Mouse (Mus musculus) embryonic facial prominence, embryonic 11.5 days (tissue): ENCODE measurements at regions not wholly inside any gene's neighbourhood (a gene's known extent, or its start where the extent isn't known, plus 50 kb on each side); places are given as distances from the start of the nearest gene placed in this dataset.

ENCODE experiments used
- ATAC-seq: fragments of 200-750 bp; cut with Nextera tagmentation; replicated peaks from 2 replicates; pipeline ENCODE4 v1.8.0; 2017; ENCODE audit warnings: low read depth; ENCODE audit not compliant: insufficient number of reproducible peaks, low FRiP score, low TSS enrichment
- DNase-seq: peaks from one replicate; pipeline ENCODE4 v3.0.0-alpha.2; 2015; ENCODE audit warnings: low spot score
- H3K27ac ChIP-seq: fragments of 300-500 bp; sonication (generic); replicated peaks from 2 replicates; pipeline ENCODE4 v1.5.1; 2014; ENCODE audit warnings: mild to moderate bottlenecking, low read depth, low read length, control low read depth
- H3K27me3 ChIP-seq: fragments of 300-500 bp; sonication (generic); 2 replicates; pipeline ENCODE4 v1.6.1; 2014; ENCODE audit warnings: mild to moderate bottlenecking, low read length, moderate library complexity, mixed read lengths; ENCODE audit not compliant: control insufficient read depth, insufficient read depth
- H3K36me3 ChIP-seq: fragments of 300-500 bp; sonication (generic); replicated peaks from 2 replicates; pipeline ENCODE4 v1.6.1; 2014; ENCODE audit warnings: low read depth, mild to moderate bottlenecking, low read length, moderate library complexity, mixed read lengths; ENCODE audit not compliant: control insufficient read depth, insufficient read depth
- H3K4me1 ChIP-seq: fragments of 300-500 bp; sonication (generic); 2 replicates; pipeline ENCODE4 v1.6.1; 2014; ENCODE audit warnings: low read length, mixed read lengths; ENCODE audit not compliant: control insufficient read depth, insufficient read depth
- H3K4me2 ChIP-seq: fragments of 300-500 bp; sonication (generic); 2 replicates; pipeline ENCODE4 v1.6.1; 2014; ENCODE audit warnings: low read depth, mild to moderate bottlenecking, control low read depth, low read length, moderate library complexity
- H3K4me3 ChIP-seq: fragments of 300-500 bp; sonication (generic); 2 replicates; pipeline ENCODE4 v1.5.1; 2014; ENCODE audit warnings: low read depth, low read length, control low read depth
- H3K9ac ChIP-seq: fragments of 300-500 bp; sonication (generic); replicated peaks from 2 replicates; pipeline ENCODE4 v1.6.1; 2014; ENCODE audit warnings: mild to moderate bottlenecking, control low read depth, low read length
- H3K9me3 ChIP-seq: fragments of 300-500 bp; sonication (generic); replicated peaks from 2 replicates; pipeline ENCODE4 v1.6.1; 2016; ENCODE audit warnings: mild to moderate bottlenecking, low read length, inconsistent platforms, mixed read lengths; ENCODE audit not compliant: control insufficient read depth
- WGBS: fragments of 180-500 bp; shearing (Covaris S2); extraction: QIAGEN DNeasy Blood & Tissue Kit; methylation state at CpG from one replicate; pipeline ENCODE4 v1.1.7; 2014; 5-methylcytosine and 5-hydroxymethylcytosine counted together

DNA sequence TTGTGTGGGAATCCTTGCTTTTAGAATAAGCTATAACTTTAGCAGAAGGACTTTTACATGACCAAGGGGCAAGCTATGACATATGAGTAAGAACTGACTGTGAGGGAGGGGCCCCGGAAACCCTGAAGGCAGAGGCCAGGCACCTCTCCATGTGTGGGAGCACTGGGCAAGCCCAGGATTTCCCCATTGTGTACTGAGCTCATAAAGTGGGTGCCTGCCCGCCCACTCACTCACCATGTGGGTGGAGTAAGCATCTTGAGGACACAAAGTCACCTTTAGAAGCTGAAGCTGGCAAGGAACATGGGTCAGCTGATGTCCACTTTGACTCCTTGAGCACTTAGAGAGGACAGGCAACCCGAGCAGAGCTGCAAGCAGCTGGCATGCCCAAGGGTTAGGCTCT lies 323.3 kb downstream of the Bcl11a start:
- Histone ChIP-seq H3K27me3 (no peaks in the 10 kb centered on the region), H3K4me1 (no peaks in the 10 kb centered on the region), H3K4me2 (no peak overlapping the region), H3K9ac (no peak overlapping the region), H3K9me3 (no peaks in the 10 kb centered on the region), H3K36me3 (no peaks in the 10 kb centered on the region), H3K4me3 (no peak overlapping the region), H3K27ac (no peak overlapping the region)
- no peak for DNase-seq
- ATAC-seq = no peak
- WGBS = 79% methylated on average over 3 of the region's 3 CpGs

DNA sequence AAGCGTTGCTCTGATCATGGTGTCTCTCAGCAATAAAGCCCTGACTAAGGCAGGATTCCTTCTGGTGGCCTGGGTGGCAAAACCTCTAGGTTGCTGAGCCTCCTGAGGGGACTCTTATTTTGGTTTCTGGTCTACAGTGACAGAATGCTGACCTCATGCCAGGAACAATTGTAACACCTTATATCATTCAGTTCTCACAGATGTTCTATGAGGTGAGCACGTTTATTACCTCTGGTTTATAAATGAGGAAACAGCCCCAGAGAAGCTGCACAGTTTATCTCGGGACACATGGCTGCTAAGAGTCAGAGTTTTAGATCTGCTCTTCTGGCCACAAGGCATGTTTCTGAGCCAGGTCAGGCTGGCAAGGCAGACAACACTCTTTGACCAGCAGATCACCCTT lies 324.3 kb downstream of the Bcl11a start:
- Histone ChIP-seq H3K27me3 (no peaks in the 10 kb centered on the region), H3K27ac (no peak overlapping the region), H3K4me2 (no peak overlapping the region), H3K9me3 (no peaks in the 10 kb centered on the region), H3K9ac (no peak overlapping the region), H3K36me3 (no peaks in the 10 kb centered on the region), H3K4me1 (no peaks in the 10 kb centered on the region), H3K4me3 (no peak overlapping the region)
- 60% methylated on average over 3 of the region's 3 CpGs for WGBS
- ATAC-seq (no peak), DNase-seq (no peak)

DNA sequence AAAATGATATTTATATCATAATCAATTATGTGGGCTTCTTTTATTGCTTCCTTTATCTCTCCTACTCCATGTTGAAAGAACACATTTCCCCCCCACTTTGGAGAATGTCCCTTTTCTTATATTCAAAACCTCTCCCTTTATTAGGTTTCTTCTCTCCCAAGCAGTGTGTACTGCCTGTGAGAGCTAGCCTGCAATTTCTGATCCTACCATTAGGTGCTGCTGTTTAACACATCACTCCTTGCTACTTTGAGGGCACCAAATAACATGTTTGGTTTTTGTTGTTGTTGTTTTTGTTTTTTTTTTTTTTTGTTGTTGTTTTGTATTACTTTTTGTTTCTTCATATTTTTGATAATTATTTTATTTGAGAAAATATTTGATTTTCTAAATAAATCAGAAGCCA lies 336.9 kb downstream of the Bcl11a start:
- Histone ChIP-seq H3K27me3 (no peaks in the 10 kb centered on the region), H3K36me3 (no peaks in the 10 kb centered on the region), H3K4me1 (no peaks in the 10 kb centered on the region), H3K4me3 (no peak overlapping the region), H3K9me3 (no peaks in the 10 kb centered on the region), H3K9ac (no peak overlapping the region), H3K4me2 (no peak overlapping the region), H3K27ac (no peak overlapping the region)
- DNase-seq (peak; percentile 73), ATAC-seq (no peak)

DNA sequence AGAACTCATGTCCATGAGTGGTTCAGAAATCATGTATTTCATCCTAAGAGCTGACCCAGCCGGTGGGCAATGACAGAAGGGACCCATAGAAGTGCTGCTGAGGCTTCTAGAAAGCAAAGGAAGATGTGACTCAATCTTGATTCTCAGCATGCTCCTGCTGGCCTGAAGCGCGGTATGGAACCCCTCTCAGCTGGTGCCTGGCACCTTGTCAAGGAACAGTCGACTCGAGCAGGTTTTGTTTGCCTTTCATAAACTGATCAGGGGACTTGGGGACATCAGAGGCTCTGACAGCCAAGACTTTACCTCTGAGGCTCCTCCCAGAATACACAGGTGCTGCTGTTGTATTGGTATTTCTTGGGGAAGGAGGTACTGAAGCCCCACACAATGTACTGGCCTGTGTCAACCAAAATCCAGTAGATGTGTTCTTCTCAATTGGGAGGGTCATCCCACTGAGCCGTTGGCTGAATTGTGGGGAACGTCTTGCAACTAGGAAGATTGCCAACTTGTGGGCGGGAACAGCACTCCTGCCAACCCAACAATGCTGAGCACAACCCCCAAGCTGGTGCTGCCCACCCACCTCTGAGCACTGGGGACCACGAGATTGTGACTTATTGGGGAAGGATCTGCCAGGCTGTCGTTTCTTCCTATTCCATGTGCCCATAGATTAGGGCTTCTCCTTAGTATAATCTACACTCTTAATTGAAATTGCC lies 344.4 kb downstream of the Bcl11a start:
- H3K9me3 ChIP-seq = no peaks in the 10 kb centered on the region
- no peaks in the 10 kb centered on the region for H3K36me3 ChIP-seq
- H3K27me3 ChIP-seq = no peaks in the 10 kb centered on the region
- 93% methylated on average over 10 of the region's 10 CpGs for WGBS
- no peaks in the 10 kb centered on the region for H3K4me1 ChIP-seq
- ATAC-seq = no peak
- H3K4me3 ChIP-seq = no peak overlapping the region
- H3K9ac ChIP-seq = no peak overlapping the region
- no peak overlapping the region for H3K4me2 ChIP-seq
- DNase-seq = no peak
- no peak overlapping the region for H3K27ac ChIP-seq

DNA sequence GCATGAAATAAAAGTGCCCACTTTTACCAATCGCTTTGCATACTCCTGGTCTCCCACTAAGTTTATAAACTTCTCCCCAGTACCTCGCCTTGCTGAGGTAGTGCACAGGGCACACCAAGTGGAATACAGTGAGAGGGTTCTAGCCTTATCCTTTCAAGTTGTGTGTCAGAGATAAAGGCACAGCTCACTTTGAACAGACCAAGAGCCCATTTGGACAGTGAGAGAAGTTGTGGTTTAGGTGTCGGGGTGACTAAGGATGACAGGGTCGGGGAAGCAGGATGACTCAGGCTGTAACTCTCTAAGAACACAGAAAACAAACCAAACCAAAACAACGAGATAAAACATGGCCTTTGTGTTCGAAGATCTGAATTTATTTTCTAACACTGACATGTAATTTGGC lies 345.4 kb downstream of the Bcl11a start:
- no peak for DNase-seq
- Histone ChIP-seq H3K36me3 (no peaks in the 10 kb centered on the region), H3K27ac (no peak overlapping the region), H3K4me2 (no peak overlapping the region), H3K9ac (no peak overlapping the region), H3K9me3 (no peaks in the 10 kb centered on the region), H3K27me3 (no peaks in the 10 kb centered on the region), H3K4me1 (no peaks in the 10 kb centered on the region), H3K4me3 (no peak overlapping the region)
- 93% methylated on average over 6 of the region's 6 CpGs for WGBS
- ATAC-seq = no peak

DNA sequence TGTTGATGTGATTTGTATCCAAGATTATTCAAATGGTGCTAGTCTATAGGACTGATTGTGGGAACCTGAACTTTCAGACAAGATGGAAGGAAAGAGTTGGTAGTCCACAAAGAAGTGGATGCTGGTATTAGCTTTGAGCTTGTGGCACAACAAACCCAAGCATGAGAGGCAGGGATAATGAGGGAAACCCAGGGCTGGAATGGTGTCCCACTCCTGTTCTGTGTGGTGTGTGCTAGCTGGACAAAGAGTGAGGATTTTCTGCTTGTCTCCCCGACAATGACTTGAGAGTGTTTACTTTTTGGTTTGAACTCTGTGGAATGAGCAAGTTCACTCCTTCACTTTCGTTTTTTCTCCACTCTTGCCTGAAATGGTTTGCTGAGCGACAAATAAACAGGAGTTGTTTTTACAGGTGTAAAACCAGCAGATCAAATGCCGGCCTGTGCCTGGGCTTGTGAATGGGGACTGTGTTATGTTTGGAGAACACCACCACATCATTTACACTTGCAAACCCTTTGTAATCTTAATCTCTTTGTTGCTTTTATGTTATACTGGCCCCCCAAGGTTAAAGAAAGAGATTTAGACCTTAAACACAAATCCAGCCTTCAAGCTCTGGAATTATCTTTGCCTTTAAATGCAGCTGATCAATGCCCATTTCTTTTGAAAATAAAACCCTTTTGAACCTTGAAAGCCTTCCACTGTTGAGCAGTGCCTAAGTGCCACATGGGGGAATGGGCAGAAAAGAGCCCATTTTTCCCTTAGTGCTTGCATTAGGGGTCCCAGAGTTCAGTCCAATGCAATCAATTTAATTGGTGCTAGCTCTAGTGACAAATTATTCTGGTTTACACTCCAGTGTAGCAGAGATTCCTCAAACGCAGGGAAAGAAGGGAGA lies 349.4 kb downstream of the Bcl11a start:
- no peak overlapping the region for H3K4me2 ChIP-seq
- H3K9me3 ChIP-seq = no peaks in the 10 kb centered on the region
- H3K27me3 ChIP-seq = no peaks in the 10 kb centered on the region
- H3K27ac ChIP-seq = no peak overlapping the region
- WGBS = 21% methylated on average over 5 of the region's 5 CpGs
- no peaks in the 10 kb centered on the region for H3K36me3 ChIP-seq
- no peak for ATAC-seq
- H3K4me3 ChIP-seq = no peak overlapping the region
- no peak overlapping the region for H3K9ac ChIP-seq
- H3K4me1 ChIP-seq = no peaks in the 10 kb centered on the region
- DNase-seq = peak; percentile 30

DNA sequence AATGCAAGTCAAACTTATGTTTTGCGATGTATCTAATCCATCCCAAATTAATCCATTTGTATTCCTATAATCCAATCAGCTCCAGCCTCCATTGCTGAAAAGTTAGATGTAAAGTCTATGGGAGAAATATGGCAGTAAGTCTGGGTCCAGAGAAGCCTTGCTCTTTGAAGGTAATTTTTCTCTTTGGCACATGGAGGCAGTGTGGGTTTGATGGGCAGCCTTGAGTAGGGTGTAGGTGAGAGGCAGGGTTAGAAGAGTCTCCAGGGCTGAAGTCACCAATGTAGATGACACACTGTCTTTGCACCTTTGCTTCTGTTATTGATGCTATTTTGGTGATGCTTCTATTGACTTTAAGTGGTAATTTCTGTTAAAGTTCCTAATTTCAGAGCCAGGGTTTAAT lies 370.8 kb downstream of the Bcl11a start:
- WGBS = 93% methylated on average over 1 of the region's 1 CpGs
- no peak for ATAC-seq
- no peak overlapping the region for H3K4me3 ChIP-seq

DNA sequence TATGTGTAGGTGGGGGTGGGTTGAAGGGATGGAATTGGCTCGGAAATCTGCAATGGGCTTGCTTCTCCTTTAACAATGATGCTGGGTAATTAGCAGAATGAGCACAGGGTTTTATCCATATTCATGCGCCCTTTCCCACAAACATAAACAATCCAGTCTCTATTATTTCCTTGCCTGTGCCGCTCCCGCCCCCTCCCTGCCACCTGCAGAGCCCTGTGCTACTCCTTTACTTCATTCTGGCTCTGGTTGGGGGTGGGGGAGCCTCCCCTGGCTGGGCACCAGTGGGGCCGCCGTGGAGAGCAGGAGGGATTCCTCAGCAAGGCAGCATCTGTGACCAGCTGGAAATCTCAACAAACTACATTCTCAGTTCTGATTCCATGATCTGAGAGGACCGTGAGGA lies 374.4 kb downstream of the Bcl11a start:
- no peak overlapping the region for H3K4me2 ChIP-seq
- ATAC-seq = no peak
- no peak for DNase-seq
- H3K9me3 ChIP-seq = no peaks in the 10 kb centered on the region
- WGBS = 39% methylated on average over 7 of the region's 7 CpGs
- H3K27ac ChIP-seq = no peak overlapping the region
- no peaks in the 10 kb centered on the region for H3K4me1 ChIP-seq
- no peak overlapping the region for H3K4me3 ChIP-seq
- H3K36me3 ChIP-seq = no peaks in the 10 kb centered on the region
- no peaks in the 10 kb centered on the region for H3K27me3 ChIP-seq
- no peak overlapping the region for H3K9ac ChIP-seq

More for the DNA sequence above, 370.8 kb downstream of the Bcl11a start:
- no peak overlapping the region for H3K4me2 ChIP-seq
- no peak overlapping the region for H3K27ac ChIP-seq
- no peaks in the 10 kb centered on the region for H3K36me3 ChIP-seq
- no peak for DNase-seq
- H3K9me3 ChIP-seq = no peaks in the 10 kb centered on the region
- no peak overlapping the region for H3K9ac ChIP-seq
- no peaks in the 10 kb centered on the region for H3K27me3 ChIP-seq
- no peaks in the 10 kb centered on the region for H3K4me1 ChIP-seq
